Mouse (Mus musculus): Measurements from ENCODE around the gene Ip6k1.

DNA sequence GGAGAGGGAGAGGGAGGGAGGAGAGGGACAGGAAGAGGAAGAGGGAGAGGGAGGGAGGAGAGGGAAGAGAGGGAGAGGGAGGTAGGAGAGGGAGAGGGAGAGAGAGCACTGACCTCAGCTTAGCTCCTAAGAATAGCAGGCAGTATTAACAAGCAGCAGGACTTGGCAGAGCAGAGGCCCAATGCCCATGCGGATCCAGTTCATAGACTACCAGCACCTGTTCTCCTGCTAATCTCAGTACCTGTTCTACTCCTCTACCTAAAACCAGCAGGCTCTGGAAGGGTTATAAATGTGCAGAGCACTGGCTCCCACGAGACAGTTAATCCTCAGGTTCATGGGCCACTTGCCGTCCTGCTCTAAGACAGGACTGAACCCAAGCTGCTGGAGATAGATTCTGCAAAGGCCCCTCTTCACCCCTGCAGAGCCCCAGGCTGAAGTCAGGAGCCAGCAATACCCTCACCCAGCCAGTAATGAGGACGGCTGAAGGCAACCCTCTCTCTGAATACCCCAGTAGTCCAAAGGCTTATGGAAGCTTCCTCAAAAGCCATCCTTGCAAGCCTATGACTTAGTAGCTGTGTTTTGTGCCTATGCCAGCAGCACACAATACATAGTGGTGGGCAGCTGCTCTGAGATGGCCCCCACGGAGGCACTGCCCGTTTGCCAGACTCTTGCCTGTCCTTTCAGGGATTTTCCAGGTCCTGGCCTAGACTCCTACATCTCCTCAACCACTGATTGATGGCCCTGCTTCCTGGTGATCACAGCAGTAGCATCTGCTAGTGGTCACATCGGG, 71.0 kb downstream of the Ip6k1 start:
- TF ChIP-seq EP300 (IDR thresholded peaks at IDR 0.05; ENCODE audit: low read depth), result no peak
- TF ChIP-seq CTCF (IDR thresholded peaks at IDR 0.05; ENCODE audit: low read depth), result no peak
